Mouse (Mus musculus) kidney, postnatal 36 days (tissue): ENCODE measurements around the gene Sh3bp5.
A peak's percentile ranks its signal among the peaks of the same experiment; 100 is the strongest.

Source experiments
- DNase-seq, 2 experiments: peaks; one replicate each; pipeline ENCODE4 v3.0.0; 2021 to 2022; ENCODE audit warnings: mixed read lengths in 2 of 2

Sh3bp5 gene

GRCm38 (mm10) chr14:31408666-31409065 lies 27.2 kb downstream of the Sh3bp5 start:
- DNase-seq = peak in 1 of 2 experiments; percentile 69

- peak in 1 of 2 experiments; percentile 78 for DNase-seq
These were observed 27.8 kb downstream of the Sh3bp5 start for GRCm38 (mm10) chr14:31407911-31408604.

- DNase-seq = peak; percentile 81 to 87
These were observed 28.7 kb downstream of the Sh3bp5 start for GRCm38 (mm10) chr14:31407208-31407607.

GRCm38 (mm10) chr14:31406154-31406810 lies 29.6 kb downstream of the Sh3bp5 start:
- DNase-seq = no peak

- DNase-seq = peak in 1 of 2 experiments; percentile 56
These were observed 30.2 kb downstream of the Sh3bp5 start for GRCm38 (mm10) chr14:31405652-31406051.

GRCm38 (mm10) chr14:31404663-31405062 lies 31.2 kb downstream of the Sh3bp5 start:
- no peak for DNase-seq

GRCm38 (mm10) chr14:31403995-31404394 lies 31.9 kb downstream of the Sh3bp5 start:
- DNase-seq = no peak

GRCm38 (mm10) chr14:31403556-31403955 lies 32.3 kb downstream of the Sh3bp5 start:
- DNase-seq = no peak

GRCm38 (mm10) chr14:31402693-31403092 lies 33.2 kb downstream of the Sh3bp5 start:
- no peak for DNase-seq

- no peak for DNase-seq
These were observed 33.9 kb downstream of the Sh3bp5 start for GRCm38 (mm10) chr14:31401918-31402427.

- no peak for DNase-seq
These were observed 35.0 kb downstream of the Sh3bp5 start for GRCm38 (mm10) chr14:31400896-31401295.

GRCm38 (mm10) chr14:31400246-31400645 lies 35.6 kb downstream of the Sh3bp5 start:
- DNase-seq = no peak

GRCm38 (mm10) chr14:31399271-31399670 lies 36.6 kb downstream of the Sh3bp5 start:
- no peak for DNase-seq

- DNase-seq = no peak
These were observed 37.1 kb downstream of the Sh3bp5 start for GRCm38 (mm10) chr14:31398819-31399218.

- peak; percentile 87 to 89 for DNase-seq
These were observed 37.9 kb downstream of the Sh3bp5 start for GRCm38 (mm10) chr14:31397791-31398595.

GRCm38 (mm10) chr14:31397353-31397752 lies 38.5 kb downstream of the Sh3bp5 start:
- DNase-seq = no peak

GRCm38 (mm10) chr14:31396428-31396827 lies 39.5 kb downstream of the Sh3bp5 start:
- no peak for DNase-seq

- DNase-seq = no peak
These were observed 40.2 kb downstream of the Sh3bp5 start for GRCm38 (mm10) chr14:31395629-31396199.

GRCm38 (mm10) chr14:31394822-31395532 lies 40.9 kb downstream of the Sh3bp5 start:
- DNase-seq = no peak

- no peak for DNase-seq
These were observed 41.8 kb downstream of the Sh3bp5 start for GRCm38 (mm10) chr14:31393936-31394630.

GRCm38 (mm10) chr14:31393546-31393890 lies 42.4 kb downstream of the Sh3bp5 start:
- no peak for DNase-seq
